ENCODE assay signal across 27 mouse cellular contexts in the genomic region with DNA sequence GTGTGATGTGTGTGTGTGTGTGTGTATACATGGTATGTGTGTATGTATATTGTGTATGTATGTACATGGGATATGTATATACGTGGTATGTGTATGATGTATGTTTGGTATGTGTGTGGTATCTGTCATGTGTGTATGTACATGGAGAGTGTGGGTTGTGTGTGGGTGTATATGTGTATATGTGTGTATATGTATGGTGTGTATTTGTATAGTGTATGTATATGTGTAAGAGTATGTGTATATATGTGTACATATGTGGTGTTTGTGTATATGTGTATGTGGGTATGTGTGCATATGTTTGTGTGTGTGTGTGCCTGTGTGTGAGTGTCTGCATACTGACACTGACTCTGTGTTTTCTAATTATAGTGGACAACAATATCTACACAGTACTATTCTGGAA. TPM values are rescaled to one million over a fixed set of nuclear protein-coding genes. Genes with fewer than 3 reads are reported as not detected.
"Had no signal": no experiment of that assay in that cellular context is flagged by ENCODE, and none has a peak within 500 bp of the region (broad histone marks: within the 10 kb centered on the region; RNA-seq: fewer than 3 reads in every experiment).

No protein-coding gene starts in this region.

- H3K4me2 ChIP-seq: heart, embryonic 12.5 days; hindbrain, embryonic 14.5 days; intestine, embryonic 15.5 days; liver, embryonic 11.5 days; liver, embryonic 13.5 days had no signal

- H3K27ac ChIP-seq: gastrocnemius, adult 2 months; heart, embryonic 10.5 days; hindbrain, embryonic 10.5 days; hindbrain, embryonic 14.5 days; intestine, embryonic 15.5 days; layer of hippocampus, adult 2 months; left cerebral cortex, adult 2 months; liver, embryonic 13.5 days had no signal

- H3K4me3 ChIP-seq: gastrocnemius, adult 2 months; heart, embryonic 10.5 days; heart, embryonic 12.5 days; hindbrain, embryonic 10.5 days; intestine, embryonic 15.5 days; layer of hippocampus, adult 2 months; left cerebral cortex, adult 2 months; liver, embryonic 13.5 days had no signal

- H3K36me3 ChIP-seq: heart, embryonic 10.5 days; heart, embryonic 12.5 days; hindbrain, embryonic 10.5 days; intestine, embryonic 15.5 days; liver, embryonic 13.5 days had no signal

- H3K9ac ChIP-seq: heart, embryonic 12.5 days; hindbrain, embryonic 14.5 days; intestine, embryonic 15.5 days; liver, embryonic 13.5 days had no signal

- DNase-seq: gastrocnemius, adult 2 months; gastrocnemius, postnatal 10 days; gastrocnemius, postnatal 25 days; heart, adult 18-20 months; heart, postnatal 10 days; heart, postnatal 4 days; kidney, adult 18-20 months; kidney, adult 8-10 months; kidney, postnatal 14 days; kidney, postnatal 4 days; liver; liver, embryonic 13.5 days had no signal

- H3K27me3 ChIP-seq: heart, embryonic 12.5 days; intestine, embryonic 15.5 days; liver, embryonic 13.5 days had no signal

- ATAC-seq: hindbrain, embryonic 16.5 days; inflammation-experienced regulatory T-cells, adult 6 months; intestine, embryonic 15.5 days; intestine, postnatal 0 days had no signal

- H3K4me1 ChIP-seq: heart, embryonic 10.5 days; heart, embryonic 12.5 days; hindbrain, embryonic 10.5 days; intestine, embryonic 15.5 days; liver, embryonic 13.5 days had no signal

- H3K9me3 ChIP-seq: heart, embryonic 10.5 days; heart, embryonic 12.5 days; hindbrain, embryonic 10.5 days; intestine, embryonic 15.5 days; liver, embryonic 13.5 days had no signal

RNA-seq across cellular contexts. Expression of a gene that starts 9.5 kb away (rescaled TPM):
- total RNA-seq: gastrocnemius, adult 2 months; gastrocnemius, postnatal 10 days; gastrocnemius, postnatal 25 days; gastrocnemius, postnatal 4 days; granulocyte monocyte progenitor cell, adult 5-6 weeks; heart, adult 8-10 months; heart, postnatal 25 days; heart, postnatal 4 days had no signal
- polyA plus RNA-seq: heart, embryonic 10.5 days; inflammation-experienced regulatory T-cells, adult 6 months; liver, embryonic 11.5 days; liver, embryonic 13.5 days had no signal
